Mouse (Mus musculus): ENCODE data around the gene Upf3b.
A peak's percentile ranks its signal among the peaks of the same experiment; 100 is the strongest.

DNA sequence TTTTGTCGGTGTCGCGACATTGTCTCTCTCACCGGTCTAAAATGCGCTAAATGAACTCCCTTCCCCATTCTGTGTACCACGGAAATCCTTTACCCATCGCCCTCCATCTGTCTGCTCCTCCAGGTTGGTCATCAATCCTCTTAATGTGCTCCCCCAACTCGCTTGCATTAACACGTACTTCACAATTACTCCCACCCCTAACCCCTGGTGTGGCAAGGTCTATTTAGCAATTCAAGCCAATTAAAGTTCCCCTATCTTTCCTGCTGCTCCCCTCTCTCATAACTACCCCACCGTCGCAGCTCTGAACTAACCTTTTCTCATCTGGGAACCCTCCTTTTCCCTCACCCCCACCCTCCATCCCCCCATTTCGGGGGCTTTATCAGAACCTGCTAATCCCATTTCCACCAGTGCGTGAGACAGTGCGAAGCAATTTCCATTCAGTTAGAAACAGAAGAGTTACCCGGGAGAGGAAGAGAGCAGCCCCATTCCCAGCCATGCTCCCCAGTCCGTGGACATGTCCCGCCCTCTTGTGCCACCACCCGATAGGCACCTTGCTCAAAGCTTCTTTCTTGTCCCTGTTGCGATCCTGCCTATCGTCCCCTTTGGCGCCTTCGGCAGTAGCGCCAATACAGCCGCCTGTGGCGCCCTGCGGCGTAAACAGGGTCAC is 463 bp downstream of the Upf3b start:
- TF ChIP-seq CTCF (IDR thresholded peaks at IDR 0.05; ENCODE audit: low read depth): peak; percentile 26; the same call in 1 of the 2 replicates
- TF ChIP-seq EP300 (optimal IDR thresholded peaks at IDR 0.05): no peak
